Mouse (Mus musculus) lung, postnatal 25 days (tissue): ENCODE data around the gene Fgf4.

Source experiments
- DNase-seq: peaks from one replicate; pipeline ENCODE4 v3.0.0; 2022; ENCODE audit warnings: low spot score

The Fgf4 gene

DNA sequence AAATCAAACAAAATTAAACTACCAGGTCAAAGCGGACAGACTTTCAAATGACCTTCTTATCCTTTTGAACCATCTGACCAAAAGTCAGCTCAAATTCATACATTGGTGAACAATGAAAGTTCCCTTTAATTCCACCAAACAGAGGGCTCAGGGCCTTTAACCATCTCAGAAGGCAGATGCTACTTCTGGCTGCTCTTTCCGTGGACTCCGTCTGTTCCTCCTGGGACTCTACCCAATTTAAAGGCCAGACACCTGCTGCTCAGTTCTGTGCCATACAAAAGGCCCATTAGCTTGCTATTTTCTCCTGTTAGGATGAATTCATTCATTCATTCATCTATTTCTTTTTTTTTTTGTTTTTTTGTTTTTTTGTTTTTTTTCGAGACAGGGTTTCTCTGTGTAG lies 65.7 kb downstream of the Fgf4 start:
- no peak for DNase-seq

DNA sequence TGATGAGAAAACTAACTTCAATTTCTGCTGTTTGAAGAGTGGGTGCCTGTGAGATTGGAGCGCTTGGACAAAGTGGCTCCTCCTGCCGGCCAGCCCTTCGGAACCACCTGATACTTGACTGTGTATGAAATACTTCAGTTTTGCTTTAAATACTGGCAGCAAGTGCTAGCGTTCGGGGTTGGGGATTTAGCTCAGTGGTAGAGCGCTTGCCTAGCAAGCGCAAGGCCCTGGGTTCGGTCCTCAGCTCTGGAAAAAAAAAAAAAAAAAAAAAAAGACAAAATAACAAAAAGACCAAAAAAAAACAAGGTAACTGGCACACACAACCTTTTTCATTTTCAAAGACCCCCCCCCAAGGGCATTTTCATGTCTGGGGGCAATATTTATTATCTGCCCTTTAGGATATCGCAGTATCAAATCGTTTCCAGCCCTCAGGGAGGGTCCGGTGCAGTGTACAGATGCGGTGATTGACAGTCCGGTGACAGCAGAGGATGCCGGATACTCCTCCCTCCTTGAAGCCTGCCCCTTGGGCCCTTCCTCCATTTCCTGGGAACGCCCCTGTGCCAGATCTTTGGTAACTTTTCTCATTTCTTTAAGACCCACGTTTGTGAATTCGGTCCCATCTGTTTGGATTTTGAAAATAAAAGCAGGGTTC lies 67.3 kb downstream of the Fgf4 start:
- no peak for DNase-seq
